Mouse (Mus musculus) olfactory bulb, adult 2 months (tissue): ENCODE measurements around the gene Dkc1. TPM values are rescaled to one million over a fixed set of nuclear protein-coding genes. Genes with fewer than 3 reads are reported as not detected.
"Not testable (repeated sequence)": the region's sequence is repeated elsewhere in the genome, so short reads cannot be mapped to it uniquely, and the experiment has no call there.

Experiments used
- H3K27ac ChIP-seq: fragments of 200-500 bp; 2 replicates; pipeline ENCODE4 v1.5.1; 2012; ENCODE audit warnings: low read depth, low read length; ENCODE audit not compliant: insufficient read depth
- H3K4me1 ChIP-seq: fragments of 200-500 bp; 2 replicates; pipeline ENCODE4 v1.6.1; 2012; ENCODE audit warnings: low read length; ENCODE audit not compliant: control insufficient read depth, insufficient read depth
- H3K4me3 ChIP-seq: fragments of 200-500 bp; 2 replicates; pipeline ENCODE4 v1.5.1; 2012; ENCODE audit warnings: mild to moderate bottlenecking, low read depth, low read length, moderate library complexity; ENCODE audit not compliant: insufficient read depth
- CTCF ChIP-seq: fragments of 200-500 bp; IDR thresholded peaks from 2 replicates; pipeline ENCODE4 v1.5.1; 2012; ENCODE audit warnings: low read depth, mild to moderate bottlenecking, low read length, moderate library complexity; ENCODE audit not compliant: insufficient read depth
- POLR2A ChIP-seq: fragments of 200-500 bp; IDR thresholded peaks from 2 replicates; pipeline ENCODE4 v1.6.1; 2012; ENCODE audit warnings: mild to moderate bottlenecking, low read depth, low read length, moderate library complexity; ENCODE audit not compliant: insufficient read depth
- WGBS: fragments of 180-500 bp; shearing (Covaris S2); methylation state at CpG from one replicate; pipeline ENCODE4 v1.1.7; 2018; 5-methylcytosine and 5-hydroxymethylcytosine counted together
- polyA plus RNA-seq: library from polyadenylated mRNA; stranded (reverse); fragments of >200 nt; gene quantifications from 2 replicates; pipeline ENCODE4 v1.2.4, GENCODE M21; 2012; ENCODE audit warnings: low replicate concordance; ENCODE audit not compliant: missing spikeins, insufficient read depth, insufficient read length

Dkc1 gene
- polyA plus RNA-seq, 1 experiment, result not detected

- no peaks in the 10 kb centered on the region for H3K4me1 ChIP-seq
- TF ChIP-seq POLR2A (no peak), CTCF (no peak)
- H3K4me3 ChIP-seq, result no peak overlapping the region
- H3K27ac ChIP-seq, result no peak overlapping the region
Observed at GRCm38 (mm10) chrX:75136938-75137337, 41.3 kb downstream of the Dkc1 start.

GRCm38 (mm10) chrX:75137729-75138128 is 42.1 kb downstream of the Dkc1 start:
- no peaks in the 10 kb centered on the region for H3K4me1 ChIP-seq
- no peak for TF ChIP-seq POLR2A
- TF ChIP-seq CTCF, result no peak
- WGBS, result 86% methylated on average over 2 of the region's 2 CpGs
- no peak overlapping the region for H3K27ac ChIP-seq
- no peak overlapping the region for H3K4me3 ChIP-seq

- WGBS, result 89% methylated on average over 2 of the region's 2 CpGs
- H3K4me1 ChIP-seq, result no peaks in the 10 kb centered on the region
- TF ChIP-seq CTCF, result no peak
- no peak for TF ChIP-seq POLR2A
- no peak overlapping the region for H3K4me3 ChIP-seq
- H3K27ac ChIP-seq, result no peak overlapping the region
Observed at GRCm38 (mm10) chrX:75138182-75138581, 42.5 kb downstream of the Dkc1 start.

GRCm38 (mm10) chrX:75143124-75143555 is 47.5 kb downstream of the Dkc1 start:
- peak overlapping the region; percentile 33 for H3K4me3 ChIP-seq
- H3K4me1 ChIP-seq, H3K27ac ChIP-seq: not testable (repeated sequence)
- WGBS, result 16% methylated on average over 40 of the region's 42 CpGs

GRCm38 (mm10) chrX:75148414-75148813 is 52.8 kb downstream of the Dkc1 start:
- 89% methylated on average over 4 of the region's 4 CpGs for whole genome bisulfite sequencing
- H3K4me3 ChIP-seq, result no peak overlapping the region
- no peak for TF ChIP-seq POLR2A
- no peak for TF ChIP-seq CTCF
- no peaks in the 10 kb centered on the region for H3K4me1 ChIP-seq
- H3K27ac ChIP-seq, result no peak overlapping the region

- TF ChIP-seq POLR2A (no peak), CTCF (no peak)
- 79% methylated on average over 2 of the region's 2 CpGs for WGBS
- no peak overlapping the region for H3K4me3 ChIP-seq
- H3K27ac ChIP-seq, result no peak overlapping the region
- no peaks in the 10 kb centered on the region for H3K4me1 ChIP-seq
Observed at GRCm38 (mm10) chrX:75150304-75150703, 54.6 kb downstream of the Dkc1 start.

- Histone ChIP-seq H3K27ac (no peak overlapping the region), H3K4me1 (no peaks in the 10 kb centered on the region), H3K4me3 (no peak overlapping the region)
- 45% methylated on average over 1 of the region's 1 CpGs for WGBS
- TF ChIP-seq POLR2A (no peak), CTCF (no peak)
Observed at GRCm38 (mm10) chrX:75152249-75152648, 56.6 kb downstream of the Dkc1 start.

- 20% methylated on average over 25 of the region's 49 CpGs for WGBS
- Histone ChIP-seq H3K4me1 (no peaks in the 10 kb centered on the region), H3K4me3 (peak overlapping the region; percentile 54), H3K27ac (no peak overlapping the region)
- TF ChIP-seq CTCF (no peak), POLR2A (no peak)
Observed at GRCm38 (mm10) chrX:75155576-75156243, 60.1 kb downstream of the Dkc1 start.

Other genes starting within 250 kb of the Dkc1 start
- gene Gab3, start 10.4 kb upstream of the Dkc1 start, polyA plus RNA-seq, result not detected in 2 replicates
- not detected in 2 replicates for gene Mpp1, start 35.2 kb downstream of the Dkc1 start, polyA plus RNA-seq
- gene Smim9, start 67.9 kb downstream of the Dkc1 start, polyA plus RNA-seq, result not detected in 2 replicates